In genomic region chr10:89327004-89327511, GRCm38 (mm10) we compare ENCODE assay signal across 8 mouse cellular contexts. TPM values are rescaled to one million over a fixed set of nuclear protein-coding genes. Genes with fewer than 3 reads are reported as not detected.
DNase-seq lines count a peak whose midpoint lies in the region; ATAC-seq lines count a peak whose summit lies in the region.

No protein-coding gene starts in this region.

- no peaks in the 10 kb centered on the region for H3K9me3 ChIP-seq in heart, embryonic 11.5 days (replicated peaks; ENCODE audit: control insufficient read depth, low read length)
- no peaks in the 10 kb centered on the region for H3K9me3 ChIP-seq in midbrain, embryonic 16.5 days (replicated peaks; ENCODE audit: control insufficient read depth, low read length, poor library complexity, severe bottlenecking)

- H3K27ac ChIP-seq in heart, embryonic 11.5 days (ENCODE audit: low read depth, low read length) = no peak overlapping the region
- H3K27ac ChIP-seq in midbrain, embryonic 16.5 days (ENCODE audit: low read length) = no peak overlapping the region

- no peak overlapping the region for H3K4me2 ChIP-seq in heart, embryonic 11.5 days
- peak overlapping the region; percentile 31 for H3K4me2 ChIP-seq in midbrain, embryonic 16.5 days (ENCODE audit: low read length)

- DNase-seq in heart, adult 11 months = peak; percentile 81
- DNase-seq in cerebellum, postnatal 25 days = peak; percentile 78 to 85
- peak; percentile 66 to 76 for DNase-seq in frontal cortex, postnatal 25 days (ENCODE audit: low spot score in 2 of 2)
- DNase-seq in kidney, adult 18-20 months = peak; percentile 63
- DNase-seq in left cerebral cortex, postnatal 36 days (ENCODE audit: low spot score in 2 of 2) = peak; percentile 66 to 79
- peak; percentile 24 to 72 for DNase-seq in spleen, postnatal 10 days (ENCODE audit: low spot score in 2 of 2)

- H3K9ac ChIP-seq in heart, embryonic 11.5 days (ENCODE audit: low read depth, low read length) = no peak overlapping the region
- H3K9ac ChIP-seq in midbrain, embryonic 16.5 days (ENCODE audit: low read depth, low read length) = no peak overlapping the region

- ATAC-seq in heart, embryonic 11.5 days (replicated peaks; ENCODE audit: insufficient number of reproducible peaks, low FRiP score, low TSS enrichment) = no peak
- peak; percentile 96 for ATAC-seq in midbrain, embryonic 16.5 days

- H3K27me3 ChIP-seq in heart, embryonic 11.5 days (ENCODE audit: control insufficient read depth, insufficient read depth, low read length) = no peaks in the 10 kb centered on the region
- no peaks in the 10 kb centered on the region; the same call in 1 of the 2 replicates for H3K27me3 ChIP-seq in midbrain, embryonic 16.5 days (ENCODE audit: control insufficient read depth, insufficient read depth, low read depth, low read length)

- no peaks in the 10 kb centered on the region for H3K4me1 ChIP-seq in heart, embryonic 11.5 days (ENCODE audit: control insufficient read depth, insufficient read depth, low read length)
- H3K4me1 ChIP-seq in midbrain, embryonic 16.5 days (ENCODE audit: control insufficient read depth, insufficient read depth, low read length) = 0 out of 2 replicates have a peak, but pooled peaks cover 2% of the 10 kb centered on the region

- 35% methylated on average over 15 of the region's 15 CpGs for WGBS in heart, embryonic 11.5 days (ENCODE audit: insufficient replicate concordance)
- WGBS in midbrain, embryonic 16.5 days = 8% methylated on average over 15 of the region's 15 CpGs

- H3K36me3 ChIP-seq in heart, embryonic 11.5 days (ENCODE audit: control insufficient read depth, insufficient read depth, low read length) = no peaks in the 10 kb centered on the region
- H3K36me3 ChIP-seq in midbrain, embryonic 16.5 days (ENCODE audit: control insufficient read depth, insufficient read depth, low read length) = no peaks in the 10 kb centered on the region

- H3K4me3 ChIP-seq in heart, embryonic 11.5 days (ENCODE audit: low read depth, low read length) = no peak overlapping the region
- H3K4me3 ChIP-seq in midbrain, embryonic 16.5 days (ENCODE audit: low read depth, low read length) = 0 out of 2 replicates have a peak overlapping the region, but pooled peaks have one; percentile 11

- intact Hi-C loops in left cerebral cortex, postnatal 36 days (cut with DNase I) = loop anchor here (1.0 to 5.0 kb wide), 3 partner anchors 55 to 302 kb away; no protein-coding TSS in a partner anchor

RNA-seq across cellular contexts. Expression of gene Ano4, which starts 17.5 kb away (rescaled TPM):
- polyA plus RNA-seq in heart, embryonic 11.5 days (2014; fragmentation: Nextera tagmentation; extraction: Ambion mirVana) = 7.2 and 7.5 TPM in 2 replicates
- 10 to 100 TPM; 21.1 to 22.1 TPM for total RNA-seq in left cerebral cortex, postnatal 36 days (2021)
- 7.7 and 7.9 TPM in 2 replicates for polyA plus RNA-seq in midbrain, embryonic 16.5 days (2015; fragmentation: Nextera tagmentation; extraction: Ambion mirVana)
